Mouse (Mus musculus): ENCODE results near the gene Tsc22d2. TPM values are rescaled to one million over a fixed set of nuclear protein-coding genes. Genes with fewer than 3 reads are reported as not detected.

Tsc22d2 gene
- total RNA-seq (2021), result 10 to 100 TPM; 23.1 to 25.1 TPM

DNA sequence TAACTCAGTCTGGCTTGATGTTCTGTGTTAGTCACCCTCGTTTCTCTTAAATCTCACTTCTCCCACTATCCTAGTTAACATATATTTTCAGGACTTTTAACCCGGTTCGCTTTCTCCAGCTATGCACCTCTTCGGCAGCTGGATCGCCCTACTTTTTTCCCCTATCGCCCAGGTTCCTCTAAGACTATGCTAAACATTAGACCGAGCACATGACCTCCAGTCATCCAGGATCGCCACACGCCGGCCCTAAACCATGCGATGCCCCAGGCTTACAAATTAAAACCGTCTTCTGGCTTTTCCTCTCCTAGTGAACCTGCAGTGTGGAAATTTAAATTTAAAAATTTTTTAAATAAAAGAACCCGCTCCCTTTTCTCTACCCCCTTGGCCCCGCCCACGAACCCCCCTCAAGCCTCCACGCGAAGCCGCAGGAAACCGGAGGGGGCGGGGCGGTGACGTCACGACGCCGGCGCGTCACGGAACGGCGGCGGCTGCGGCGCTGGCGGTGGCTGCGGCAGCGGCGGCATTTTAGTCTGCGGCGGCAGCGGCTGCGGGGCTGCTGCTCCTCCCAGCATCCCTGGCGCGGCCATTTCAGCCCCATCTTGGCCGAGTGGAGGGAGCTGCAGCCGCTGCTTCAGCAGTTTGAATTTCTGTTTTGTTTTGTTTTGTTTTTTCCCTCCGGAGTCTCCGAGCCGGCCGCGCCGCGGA, at the start of gene Tsc22d2:
Gene Tsc22d2 (plus strand): TSS at position 482 of the 705 bp plus-strand sequence.
- intact Hi-C loops (cut with DNase I), result loop anchor here (2.0 to 10.0 kb wide), 5 partner anchors 42 to 570 kb away; partner anchors contain the start of gene Pfn2
- peak; percentile 93 for DNase-seq (ENCODE audit: low spot score)

DNA sequence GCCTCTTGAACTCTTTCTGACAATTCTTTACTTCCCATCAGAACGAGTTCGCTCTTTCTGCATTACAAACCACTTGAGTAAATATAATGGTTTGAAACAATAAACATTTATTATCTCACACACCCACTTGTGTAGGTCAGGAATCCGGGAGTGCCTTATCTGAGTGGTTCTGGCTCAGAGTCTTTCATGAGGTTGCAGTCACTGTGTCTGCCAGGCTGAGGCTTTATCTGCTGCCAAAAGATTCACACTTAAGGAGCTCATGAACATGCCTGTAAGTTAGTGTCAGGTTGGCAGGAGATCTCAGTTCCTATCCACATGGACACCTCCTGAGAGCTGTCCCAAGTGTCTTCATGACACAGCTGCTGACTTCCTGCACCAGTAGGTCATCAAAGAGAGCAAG, 47.8 kb upstream of the Tsc22d2 start:
- DNase-seq (ENCODE audit: low spot score), result no peak
- intact Hi-C loops (cut with DNase I), result no loop called here

DNA sequence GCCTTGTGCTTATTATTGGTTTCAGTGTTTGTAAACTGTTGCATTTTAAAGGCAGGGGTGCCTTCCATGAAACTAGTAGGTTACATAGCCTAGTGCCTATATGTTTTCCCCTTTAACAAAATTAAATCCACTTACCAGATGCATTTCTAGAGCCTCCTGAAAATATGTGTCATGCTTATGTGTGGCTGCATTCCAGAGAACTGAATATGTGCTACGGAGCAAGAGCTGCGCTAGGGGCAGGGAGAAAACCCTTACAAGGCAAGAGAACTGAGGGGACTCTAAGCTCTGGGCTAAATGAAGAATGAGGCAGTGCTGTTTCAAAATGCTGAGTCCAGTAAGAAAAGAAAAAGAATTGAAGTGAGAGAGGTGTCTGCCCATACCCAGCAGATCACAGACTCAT, 43.7 kb upstream of the Tsc22d2 start:
- intact Hi-C loops (cut with DNase I), result no loop called here
- DNase-seq (ENCODE audit: low spot score), result no peak

DNA sequence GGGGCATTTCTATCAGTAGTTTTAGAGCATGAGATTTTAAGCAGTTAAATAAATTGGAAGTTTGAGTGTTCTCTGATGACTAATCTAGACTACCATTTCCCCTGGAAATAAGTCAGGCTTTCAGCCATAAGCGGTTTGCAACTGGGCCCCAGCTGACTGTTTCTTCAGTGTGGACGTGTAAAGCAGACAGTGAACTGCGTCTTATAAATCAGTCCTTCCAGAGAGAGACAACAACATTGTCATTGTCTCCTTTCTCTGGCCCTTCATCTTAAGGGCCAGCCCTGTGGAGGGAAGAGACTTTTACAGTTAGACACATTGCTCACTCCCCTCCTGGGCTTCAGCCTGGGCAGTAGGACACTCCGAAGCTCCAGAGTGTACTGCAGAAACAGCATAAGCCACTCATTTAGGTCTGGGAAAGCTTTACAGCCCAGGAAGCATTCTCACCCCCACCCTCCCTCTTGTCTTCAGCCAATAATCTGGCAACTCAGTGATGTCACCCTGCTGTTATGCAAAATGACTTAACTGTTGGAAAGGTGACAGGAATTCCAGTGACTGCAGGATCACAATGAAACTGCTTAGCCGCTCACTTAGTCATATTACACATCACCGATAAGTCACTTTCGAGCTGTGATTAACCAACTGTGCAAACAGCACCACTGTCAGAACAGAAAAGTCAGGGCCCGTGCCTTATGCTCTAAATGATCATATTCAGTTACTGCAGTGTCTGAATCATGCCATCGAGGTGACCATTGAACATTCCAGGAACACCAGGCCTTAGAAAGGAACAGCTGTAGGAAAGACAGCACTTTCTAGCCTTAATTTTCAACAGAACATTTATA, 42.2 kb upstream of the Tsc22d2 start:
- DNase-seq (ENCODE audit: low spot score), result peak; percentile 71
- intact Hi-C loops (cut with DNase I), result loop anchor here (2.0 kb wide), 1 partner anchor 43 kb away; the partner anchor contains the start of gene Tsc22d2

DNA sequence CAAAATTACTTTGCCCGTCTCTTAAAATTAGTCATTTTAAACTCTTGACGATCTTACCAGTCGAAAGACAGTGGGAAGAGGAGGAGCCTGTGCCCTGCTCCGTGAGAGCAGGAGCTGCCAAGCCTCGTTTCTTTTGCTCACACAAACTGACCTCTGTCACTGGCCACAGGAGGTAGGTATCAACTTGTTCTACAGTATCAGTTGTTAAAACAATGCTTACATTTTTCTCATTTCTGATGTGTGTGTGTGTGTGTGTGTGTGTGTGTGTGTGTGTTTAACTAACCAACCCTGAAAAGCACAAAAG, 41.7 kb upstream of the Tsc22d2 start:
- DNase-seq (ENCODE audit: low spot score), result no peak
- intact Hi-C loops (cut with DNase I), result loop anchor here (2.0 kb wide), 1 partner anchor 42 kb away; the partner anchor contains the start of gene Tsc22d2

DNA sequence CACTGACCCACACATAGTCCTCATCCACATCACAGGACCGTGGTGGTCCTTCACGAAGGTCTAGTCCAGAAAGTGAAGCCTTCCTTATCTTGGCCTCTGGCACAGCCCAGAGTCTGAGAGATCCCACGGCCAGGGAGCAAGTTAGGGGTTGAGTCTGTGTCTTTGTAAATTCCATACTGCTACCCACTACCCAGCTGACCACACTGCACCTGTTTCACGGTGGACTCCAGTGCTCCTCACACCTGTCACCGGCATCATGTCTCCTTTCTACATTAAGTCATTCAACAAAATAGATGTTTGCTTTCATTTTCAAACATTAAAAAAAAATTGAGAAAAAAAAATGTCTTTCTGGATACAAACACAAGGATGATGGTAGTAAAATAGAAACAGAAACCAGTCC, 40.2 kb upstream of the Tsc22d2 start:
- intact Hi-C loops (cut with DNase I), result no loop called here
- DNase-seq (ENCODE audit: low spot score), result no peak

- intact Hi-C loops (cut with DNase I), result no loop called here
- no peak for DNase-seq (ENCODE audit: low spot score)
These were observed 37.8 kb upstream of the Tsc22d2 start for GRCm38 (mm10) chr3:58376713-58377112.

GRCm38 (mm10) chr3:58377589-58378134, 36.9 kb upstream of the Tsc22d2 start:
- DNase-seq (ENCODE audit: low spot score), result no peak
- intact Hi-C loops (cut with DNase I), result no loop called here

DNA sequence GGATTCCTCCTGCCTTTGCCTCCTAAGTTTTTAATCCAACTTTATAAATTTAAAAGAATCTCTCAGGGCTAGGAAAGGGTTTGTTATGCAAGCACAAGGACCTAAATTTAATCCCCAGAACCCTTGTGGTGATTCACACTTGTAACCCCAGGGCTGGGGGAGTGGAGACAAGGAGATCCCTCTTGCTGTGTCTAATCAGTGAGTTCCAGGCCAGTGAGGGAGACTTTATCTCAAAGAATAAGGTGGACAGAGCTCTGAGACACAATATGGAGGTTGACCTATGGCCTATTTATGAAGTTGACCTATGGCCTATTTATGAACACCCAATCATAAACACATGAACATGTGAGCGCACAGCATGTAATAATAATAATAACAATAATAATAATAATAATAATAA, 31.8 kb upstream of the Tsc22d2 start:
- DNase-seq (ENCODE audit: low spot score), result no peak
- intact Hi-C loops (cut with DNase I), result no loop called here

DNA sequence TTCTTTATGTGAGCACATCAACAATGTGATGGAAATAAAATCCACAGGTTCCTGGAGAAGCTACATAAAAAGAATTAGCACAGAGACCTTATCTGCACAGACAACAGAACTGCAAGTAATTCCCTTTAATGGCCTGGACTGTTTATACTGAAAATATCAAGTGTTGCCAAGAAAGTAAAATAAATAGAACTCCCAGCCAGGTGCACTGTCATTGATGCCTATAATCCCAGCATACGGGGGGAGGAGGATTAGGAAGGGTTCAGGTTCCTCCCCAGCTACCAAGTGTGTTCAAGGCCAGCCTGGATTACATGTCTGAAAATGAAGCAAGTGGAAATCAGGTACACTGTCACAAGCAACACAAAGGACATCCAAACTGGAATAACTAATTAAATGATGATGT, 29.5 kb upstream of the Tsc22d2 start:
- no peak for DNase-seq (ENCODE audit: low spot score)

DNA sequence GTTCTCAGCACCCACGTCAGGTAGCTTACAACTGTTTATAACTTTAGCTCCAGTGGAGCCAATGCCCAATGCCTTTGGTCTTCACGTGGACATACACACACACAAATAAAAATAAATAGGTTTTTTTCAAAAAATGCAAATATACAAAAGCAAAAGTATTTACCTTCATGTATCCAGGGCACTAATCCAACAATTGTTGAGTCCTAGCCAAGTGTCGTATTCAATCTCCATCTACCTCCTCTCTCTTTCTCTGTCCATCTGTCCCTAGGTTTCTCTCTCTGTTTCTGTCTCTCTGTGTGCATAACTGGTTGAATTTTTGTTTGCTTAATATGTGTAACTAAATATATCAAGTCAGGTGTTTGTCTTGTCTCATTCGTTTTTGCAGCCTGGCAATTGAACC, 25.8 kb upstream of the Tsc22d2 start:
- intact Hi-C loops (cut with DNase I), result no loop called here
- DNase-seq (ENCODE audit: low spot score), result no peak

More for the DNA sequence above, 29.5 kb upstream of the Tsc22d2 start:
- intact Hi-C loops (cut with DNase I), result no loop called here

DNA sequence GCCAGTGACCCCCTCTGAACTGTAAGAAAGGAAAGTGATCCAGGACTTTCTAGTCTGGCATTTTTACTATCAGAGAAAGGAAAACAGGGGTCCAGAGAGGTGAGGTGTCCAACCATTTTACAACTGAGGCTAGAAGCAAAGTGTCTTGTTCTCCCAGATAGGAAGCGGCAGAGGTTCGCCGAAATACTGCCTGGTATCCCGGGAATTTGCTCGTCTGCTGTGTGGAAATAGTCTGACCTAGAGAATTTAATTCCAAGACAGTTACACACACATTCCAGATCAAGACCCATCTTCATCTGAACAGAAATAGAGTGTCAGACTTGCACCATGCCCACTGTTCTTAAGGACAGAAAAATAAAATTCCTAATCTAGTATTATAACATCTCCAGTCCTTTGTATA, 16.0 kb upstream of the Tsc22d2 start:
- no peak for DNase-seq (ENCODE audit: low spot score)
- intact Hi-C loops (cut with DNase I), result no loop called here

DNA sequence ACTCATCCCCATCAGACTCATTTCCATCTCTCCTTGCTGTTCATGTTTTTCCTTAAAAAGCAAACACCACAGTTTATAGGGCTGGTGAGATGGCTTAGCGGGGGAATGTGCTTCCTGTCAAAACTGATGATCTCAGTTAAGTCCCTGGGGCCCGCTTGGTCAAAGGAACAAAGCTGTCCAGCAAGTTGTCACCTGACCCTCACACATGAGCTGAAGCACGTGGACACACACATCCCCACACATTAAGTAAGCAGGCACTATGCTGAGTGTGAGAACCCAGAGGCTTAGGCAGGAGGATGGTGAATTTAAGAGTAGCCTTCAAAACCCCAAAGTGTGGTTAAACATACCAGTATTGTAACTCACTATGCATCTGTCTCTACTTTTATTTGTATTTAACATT, 14.6 kb upstream of the Tsc22d2 start:
- intact Hi-C loops (cut with DNase I), result no loop called here
- DNase-seq (ENCODE audit: low spot score), result no peak

DNA sequence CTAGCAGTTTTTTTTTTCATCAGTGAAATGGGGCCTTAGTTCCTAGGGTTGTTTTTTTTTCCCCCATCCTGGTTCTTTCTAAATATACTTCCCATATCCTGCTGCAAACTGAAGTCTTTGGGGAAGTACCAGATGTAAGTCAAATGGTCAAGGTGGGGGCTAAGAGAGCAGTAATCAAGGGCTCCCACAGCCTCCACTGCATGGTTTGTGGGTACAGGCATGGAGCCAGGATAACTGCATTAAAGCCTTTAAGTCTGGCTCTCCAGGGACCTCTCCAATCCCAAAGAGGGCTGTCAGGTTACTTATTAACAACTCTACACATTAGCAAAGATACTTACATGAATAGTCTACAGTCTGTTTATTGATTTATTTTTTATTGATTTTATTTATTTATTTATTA, 2.8 kb upstream of the Tsc22d2 start:
- no peak for DNase-seq (ENCODE audit: low spot score)
- intact Hi-C loops (cut with DNase I), result loop anchor here (5.0 to 10.0 kb wide), 2 partner anchors 89 to 567 kb away; partner anchors contain the start of gene Pfn2

GRCm38 (mm10) chr3:58413671-58414070, 844 bp upstream of the Tsc22d2 start:
- DNase-seq (ENCODE audit: low spot score), result no peak
- intact Hi-C loops (cut with DNase I), result loop anchor here (2.0 to 10.0 kb wide), 5 partner anchors 41 to 569 kb away; partner anchors contain the start of gene Pfn2

DNA sequence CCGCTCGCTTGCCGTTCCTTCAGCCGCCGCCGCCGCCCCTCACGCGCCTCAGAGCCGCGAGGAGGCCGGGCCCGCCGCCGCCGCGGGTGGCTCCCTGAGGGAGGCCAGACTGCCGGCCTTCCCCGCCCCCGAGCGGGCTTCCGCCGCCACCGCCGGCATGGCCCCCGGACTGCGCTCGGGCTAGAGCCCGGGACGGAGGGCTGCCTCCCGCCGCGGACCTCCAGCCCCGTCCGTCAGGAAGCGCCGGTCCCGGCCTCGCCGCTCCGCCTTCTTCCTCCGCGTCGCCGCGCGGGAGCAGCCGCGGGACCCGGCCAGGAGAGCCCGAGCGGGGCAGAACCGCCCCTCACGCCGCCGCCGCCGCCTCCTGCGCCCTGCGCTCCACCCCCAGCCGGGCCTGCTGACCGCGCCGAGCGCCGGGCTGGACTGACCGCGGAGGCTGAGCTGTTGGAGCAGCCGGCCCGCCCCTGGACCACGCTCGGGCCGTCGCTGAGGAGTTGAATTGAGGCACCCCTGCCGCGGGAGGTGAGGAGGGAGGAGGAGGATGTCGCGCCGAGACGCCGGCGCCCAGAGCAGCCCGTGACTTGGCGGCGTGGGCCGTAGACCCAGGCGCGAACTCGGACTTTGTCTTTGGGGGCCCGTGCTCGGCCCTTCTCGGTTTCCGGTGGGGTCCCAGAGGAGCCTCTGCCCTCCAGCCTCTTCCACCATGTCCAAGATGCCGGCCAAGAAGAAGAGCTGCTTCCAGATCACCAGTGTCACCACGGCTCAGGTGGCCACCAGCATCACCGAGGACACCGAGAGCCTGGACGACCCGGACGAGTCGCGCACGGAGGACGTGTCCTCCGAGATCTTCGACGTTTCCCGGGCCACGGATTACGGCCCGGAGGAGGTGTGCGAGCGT, 720 bp downstream of the Tsc22d2 start:
- intact Hi-C loops (cut with DNase I), result loop anchor here (2.0 to 10.0 kb wide), 8 partner anchors 37 to 570 kb away; partner anchors contain the start of genes Pfn2, Selenot and Siah2
- peak; percentile 76 for DNase-seq (ENCODE audit: low spot score)

DNA sequence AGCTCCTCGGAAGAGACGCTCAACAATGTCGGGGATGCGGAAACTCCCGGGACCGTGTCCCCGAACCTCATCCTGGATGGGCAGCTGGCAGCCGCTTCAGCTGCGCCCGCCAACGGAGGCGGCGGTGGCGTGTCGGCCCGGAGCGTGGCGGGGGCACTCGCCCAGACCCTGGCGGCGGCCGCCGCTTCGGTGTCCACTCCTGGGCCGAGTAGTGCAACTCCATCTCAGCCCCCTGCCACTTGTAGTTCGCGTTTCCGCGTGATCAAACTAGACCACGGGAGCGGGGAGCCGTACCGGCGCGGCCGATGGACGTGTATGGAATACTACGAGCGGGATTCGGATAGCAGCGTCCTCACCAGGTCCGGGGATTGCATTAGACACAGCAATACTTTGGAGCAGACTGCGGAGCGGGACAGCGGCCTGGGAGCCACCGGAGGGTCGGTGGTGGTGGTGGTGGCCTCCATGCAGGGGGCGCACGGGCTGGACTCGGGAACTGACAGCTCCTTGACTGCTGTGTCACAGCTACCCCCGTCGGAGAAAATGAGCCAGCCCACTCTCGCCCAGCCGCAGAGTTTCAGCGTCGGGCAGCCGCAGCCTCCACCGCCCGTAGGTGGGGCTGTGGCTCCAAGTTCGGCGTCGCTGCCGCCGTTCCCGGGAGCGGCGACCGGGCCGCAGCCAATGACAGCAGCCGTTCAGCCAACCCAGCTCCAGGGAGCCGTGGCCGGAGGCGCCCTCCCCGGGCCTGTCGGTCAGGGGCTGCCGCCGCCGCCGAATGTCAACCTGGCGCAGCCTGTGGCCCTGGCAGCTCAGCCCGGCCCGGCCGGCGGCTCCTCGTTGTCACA, 1.6 kb downstream of the Tsc22d2 start:
- peak; percentile 71 for DNase-seq (ENCODE audit: low spot score)
- intact Hi-C loops (cut with DNase I), result loop anchor here (2.0 to 10.0 kb wide), 8 partner anchors 36 to 571 kb away; partner anchors contain the start of genes Eif2a, Pfn2, Selenot and Serp1

- DNase-seq (ENCODE audit: low spot score), result peak; percentile 17
- intact Hi-C loops (cut with DNase I), result loop anchor here (2.0 to 10.0 kb wide), 5 partner anchors 35 to 572 kb away; partner anchors contain the start of genes Eif2a, Pfn2, Selenot and Serp1
These were observed 2.4 kb downstream of the Tsc22d2 start for GRCm38 (mm10) chr3:58416726-58417437.
